Mouse (Mus musculus): ENCODE data around the gene Padi1. TPM values are rescaled to one million over a fixed set of nuclear protein-coding genes. Genes with fewer than 3 reads are reported as not detected.

Padi1 gene
- total RNA-seq, 4 experiments from 2014 or later = not detected

GRCm38 (mm10) chr4:140860767-140861147, 15.2 kb upstream of the Padi1 start:
- no peak for DNase-seq

- no peak for DNase-seq
Observed at GRCm38 (mm10) chr4:140860125-140860766, 14.7 kb upstream of the Padi1 start.

GRCm38 (mm10) chr4:140859291-140859690, 13.7 kb upstream of the Padi1 start:
- no peak for DNase-seq

- DNase-seq = no peak
Observed at GRCm38 (mm10) chr4:140857813-140858212, 12.2 kb upstream of the Padi1 start.

- DNase-seq = no peak
Observed at GRCm38 (mm10) chr4:140857041-140857440, 11.5 kb upstream of the Padi1 start.

GRCm38 (mm10) chr4:140855151-140855550, 9.6 kb upstream of the Padi1 start:
- DNase-seq = no peak

- DNase-seq = peak; percentile 31
Observed at GRCm38 (mm10) chr4:140854455-140854864, 8.9 kb upstream of the Padi1 start.

- no peak for DNase-seq
Observed at GRCm38 (mm10) chr4:140853626-140854025, 8.0 kb upstream of the Padi1 start.

GRCm38 (mm10) chr4:140849310-140849709, 3.7 kb upstream of the Padi1 start:
- no peak for DNase-seq

GRCm38 (mm10) chr4:140844991-140845390, 587 bp downstream of the Padi1 start:
- no peak for DNase-seq

- DNase-seq = no peak
Observed at GRCm38 (mm10) chr4:140843670-140844280, 1.8 kb downstream of the Padi1 start.

GRCm38 (mm10) chr4:140842909-140843308, 2.7 kb downstream of the Padi1 start:
- DNase-seq = no peak

GRCm38 (mm10) chr4:140837879-140838278, 7.7 kb downstream of the Padi1 start:
- DNase-seq = peak; percentile 92

GRCm38 (mm10) chr4:140836208-140836866, 9.2 kb downstream of the Padi1 start:
- DNase-seq = peak; percentile 22

GRCm38 (mm10) chr4:140835682-140836081, 9.9 kb downstream of the Padi1 start:
- DNase-seq = peak; percentile 50

- DNase-seq = peak; percentile 28
Observed at GRCm38 (mm10) chr4:140834327-140834934, 11.1 kb downstream of the Padi1 start.

- no peak for DNase-seq
Observed at GRCm38 (mm10) chr4:140832821-140833220, 12.8 kb downstream of the Padi1 start.

GRCm38 (mm10) chr4:140831808-140832207, 13.8 kb downstream of the Padi1 start:
- DNase-seq = no peak

GRCm38 (mm10) chr4:140827237-140827636, 18.3 kb downstream of the Padi1 start:
- no peak for DNase-seq

- no peak for DNase-seq
Observed at GRCm38 (mm10) chr4:140825942-140826341, 19.6 kb downstream of the Padi1 start.

- peak; percentile 45 for DNase-seq
Observed at GRCm38 (mm10) chr4:140821988-140822387, 23.6 kb downstream of the Padi1 start.

- DNase-seq = no peak
Observed at GRCm38 (mm10) chr4:140817413-140817812, 28.2 kb downstream of the Padi1 start.
